Mouse (Mus musculus) heart, adult 2 months (tissue): ENCODE measurements around the gene Nek9. TPM values are rescaled to one million over a fixed set of nuclear protein-coding genes. Genes with fewer than 3 reads are reported as not detected.

Source experiments
- DNase-seq, 2 experiments: peaks; one replicate each; pipeline ENCODE4 v3.0.0; 2021
- H3K27ac ChIP-seq: fragments of 200-600 bp; 2 replicates; pipeline ENCODE4 v1.8.1; 2022
- H3K27me3 ChIP-seq: fragments of 200-500 bp; 2 replicates; pipeline ENCODE4 v1.6.1; 2012; ENCODE audit warnings: mild to moderate bottlenecking, low read length, inconsistent platforms, mixed read lengths; ENCODE audit not compliant: control insufficient read depth, insufficient read depth
- H3K36me3 ChIP-seq: fragments of 200-500 bp; 2 replicates; pipeline ENCODE4 v1.6.1; 2012; ENCODE audit warnings: low read length, inconsistent platforms; ENCODE audit not compliant: control insufficient read depth, insufficient read depth
- H3K4me1 ChIP-seq: fragments of 200-500 bp; 2 replicates; pipeline ENCODE4 v1.6.1; 2011; ENCODE audit warnings: low read length; ENCODE audit not compliant: control insufficient read depth, insufficient read depth
- H3K4me3 ChIP-seq: fragments of 200-600 bp; 2 replicates; pipeline ENCODE4 v1.8.1; 2022
- H3K79me2 ChIP-seq: fragments of 200-500 bp; replicated peaks from 2 replicates; pipeline ENCODE4 v1.6.1; 2012; ENCODE audit warnings: mild to moderate bottlenecking, inconsistent platforms, low read length, moderate library complexity, mixed read lengths; ENCODE audit not compliant: control insufficient read depth, insufficient read depth
- H3K9ac ChIP-seq: fragments of 200-500 bp; 2 replicates; pipeline ENCODE4 v1.6.1; 2012; ENCODE audit warnings: low read depth, mild to moderate bottlenecking, control low read depth, inconsistent platforms, low read length, mixed read lengths
- CTCF ChIP-seq: fragments of 200-600 bp; IDR thresholded peaks from 2 replicates; pipeline ENCODE4 v1.8.1; 2022; ENCODE audit warnings: antibody characterized with exemption, mild to moderate bottlenecking, moderate library complexity
- EP300 ChIP-seq: fragments of 200-500 bp; IDR thresholded peaks from 2 replicates; pipeline ENCODE4 v1.6.1; 2011; ENCODE audit warnings: low read depth, low read length, control low read depth; ENCODE audit not compliant: insufficient read depth
- POLR2A ChIP-seq: fragments of 200-500 bp; IDR thresholded peaks from 2 replicates; pipeline ENCODE4 v1.6.1; 2011; ENCODE audit warnings: mild to moderate bottlenecking, low read depth, low read length, control low read depth; ENCODE audit not compliant: insufficient read depth
- WGBS: fragments of 180-500 bp; shearing (Covaris S2); methylation state at CpG from one replicate; pipeline ENCODE4 v1.1.7; 2018; 5-methylcytosine and 5-hydroxymethylcytosine counted together
- intact Hi-C: fragments of 180-260 bp; cut with DNase I; formaldehyde crosslinking; loops from one replicate; pipeline ENCODE4 v1.15.1; 2025
- polyA plus RNA-seq: library from polyadenylated mRNA; depleted of rRNA; stranded (reverse); fragments of >200 nt; gene quantifications from 2 replicates; pipeline ENCODE4 v1.2.3, GENCODE M21; 2012
- total RNA-seq, 2 experiments: library from RNA; stranded (reverse); gene quantifications; 2 replicates each; pipeline ENCODE4 v1.2.3; 2021

The Nek9 gene
- total and polyA plus RNA-seq, 3 experiments = 41.6 to 116 (median 107) TPM

- WGBS = 45% methylated on average over 10 of the region's 10 CpGs
- Histone ChIP-seq H3K4me1 (peaks cover 20% of the 10 kb centered on the region), H3K36me3 (peaks cover 37% of the 10 kb centered on the region), H3K79me2 (peaks cover 5% of the 10 kb centered on the region), H3K4me3 (0 out of 2 replicates have a peak overlapping the region, but pooled peaks have one; percentile 9), H3K27ac (peak overlapping the region; percentile 81), H3K9ac (peak overlapping the region; percentile 41; the same call in 1 of the 2 replicates), H3K27me3 (no peaks in the 10 kb centered on the region)
- DNase-seq = peak in 1 of 2 experiments; percentile 48
- TF ChIP-seq EP300 (0 out of 2 replicates have a peak, but pooled peaks have one; percentile 38), CTCF (no peak), POLR2A (peak; percentile 74)
- intact Hi-C loops = no loop called here
Observed at GRCm38 (mm10) chr12:85350407-85351232, 11.5 kb upstream of the Nek9 start.

GRCm38 (mm10) chr12:85348338-85348737 lies 9.2 kb upstream of the Nek9 start:
- intact Hi-C loops = loop anchor here (2.0 to 10.0 kb wide), 5 partner anchors 26 to 476 kb away; partner anchors contain the start of genes Erg28, Fos, Tmed10 and Ttll5
- H3K27me3 ChIP-seq = no peaks in the 10 kb centered on the region
- H3K79me2 ChIP-seq = peaks cover 2% of the 10 kb centered on the region
- peak overlapping the region; percentile 60 for H3K27ac ChIP-seq
- TF ChIP-seq EP300 (no peak), CTCF (no peak), POLR2A (no peak)
- H3K4me3 ChIP-seq = no peak overlapping the region
- peaks cover 31% of the 10 kb centered on the region for H3K36me3 ChIP-seq
- peaks cover 19% of the 10 kb centered on the region for H3K4me1 ChIP-seq
- H3K9ac ChIP-seq = 0 out of 2 replicates have a peak overlapping the region, but pooled peaks have one; percentile 14
- DNase-seq = peak in 1 of 2 experiments; percentile 33
- WGBS = 37% methylated on average over 6 of the region's 6 CpGs

DNA sequence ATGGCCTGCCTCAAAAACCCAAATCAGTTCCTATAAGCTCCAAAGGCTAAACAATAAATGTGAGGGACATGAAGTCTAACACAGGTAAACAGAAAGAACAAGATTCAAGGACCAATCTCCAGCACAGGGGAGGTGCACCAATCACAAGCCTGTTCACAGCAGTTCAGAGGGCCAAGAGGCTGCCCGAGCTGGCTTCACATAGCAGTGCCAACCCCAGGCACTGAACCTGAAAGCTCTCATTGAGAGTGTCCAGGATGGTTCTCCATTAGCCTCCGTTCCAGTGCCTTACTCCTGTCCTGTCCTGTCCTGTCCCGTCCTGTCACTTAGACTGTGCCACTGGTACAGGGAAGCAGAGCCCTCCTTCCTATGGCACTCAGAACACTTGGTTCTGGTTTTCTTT lies 8.0 kb upstream of the Nek9 start:
- H3K27ac ChIP-seq = peak overlapping the region; percentile 60; the same call in 1 of the 2 replicates
- DNase-seq = no peak
- no peaks in the 10 kb centered on the region; the same call in 1 of the 2 replicates for H3K79me2 ChIP-seq
- WGBS = 69% methylated on average over 3 of the region's 3 CpGs
- peak overlapping the region; percentile 33; the same call in 1 of the 2 replicates for H3K9ac ChIP-seq
- peaks cover 30% of the 10 kb centered on the region for H3K36me3 ChIP-seq
- no peak for TF ChIP-seq EP300
- TF ChIP-seq CTCF = no peak
- no peak for TF ChIP-seq POLR2A
- intact Hi-C loops = loop anchor here (5.0 to 10.0 kb wide), 4 partner anchors 90 to 478 kb away; partner anchors contain the start of genes Erg28, Fos and Ttll5
- H3K4me3 ChIP-seq = no peak overlapping the region
- H3K4me1 ChIP-seq = peaks cover 21% of the 10 kb centered on the region
- H3K27me3 ChIP-seq = no peaks in the 10 kb centered on the region

DNA sequence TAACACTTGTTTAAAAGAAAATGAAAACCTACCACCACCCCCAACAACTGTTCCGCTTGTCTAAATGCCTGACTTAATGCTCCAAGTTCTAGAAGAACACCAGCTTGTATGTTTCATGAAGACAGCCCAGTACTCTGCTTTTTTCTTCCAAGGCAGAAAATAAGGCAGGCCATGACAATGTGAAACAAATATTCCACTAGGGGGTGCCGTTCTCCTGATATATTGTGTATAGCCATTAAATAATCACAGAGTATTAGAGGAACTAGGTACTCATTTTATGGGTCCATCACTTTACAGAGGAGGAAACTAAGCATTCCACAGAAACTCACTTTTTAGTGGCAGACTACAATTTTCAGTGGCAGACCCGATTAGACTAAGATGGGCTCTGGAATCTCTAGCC lies 7.2 kb upstream of the Nek9 start:
- intact Hi-C loops = loop anchor here (1.0 to 10.0 kb wide), 6 partner anchors 91 to 478 kb away; partner anchors contain the start of genes Erg28, Fos and Ttll5
- Histone ChIP-seq H3K27me3 (no peaks in the 10 kb centered on the region), H3K4me1 (peaks cover 19% of the 10 kb centered on the region), H3K27ac (no peak overlapping the region; the same call in 1 of the 2 replicates), H3K79me2 (no peaks in the 10 kb centered on the region; the same call in 1 of the 2 replicates), H3K4me3 (no peak overlapping the region), H3K9ac (no peak overlapping the region), H3K36me3 (peaks cover 32% of the 10 kb centered on the region)
- TF ChIP-seq EP300 = no peak
- TF ChIP-seq POLR2A = no peak
- TF ChIP-seq CTCF = peak; percentile 90
- DNase-seq = no peak
- WGBS = 38% methylated on average over 3 of the region's 3 CpGs

- no peaks in the 10 kb centered on the region for H3K27me3 ChIP-seq
- WGBS = 85% methylated on average over 6 of the region's 6 CpGs
- peaks cover 34% of the 10 kb centered on the region for H3K36me3 ChIP-seq
- H3K27ac ChIP-seq = no peak overlapping the region
- no peak for DNase-seq
- H3K4me1 ChIP-seq = peaks cover 16% of the 10 kb centered on the region
- intact Hi-C loops = loop anchor here (5.0 to 10.0 kb wide), 4 partner anchors 92 to 479 kb away; partner anchors contain the start of genes Erg28, Fos and Ttll5
- no peaks in the 10 kb centered on the region; the same call in 1 of the 2 replicates for H3K79me2 ChIP-seq
- H3K9ac ChIP-seq = no peak overlapping the region
- TF ChIP-seq CTCF (no peak), EP300 (no peak), POLR2A (no peak)
- no peak overlapping the region for H3K4me3 ChIP-seq
Observed at GRCm38 (mm10) chr12:85345559-85345958, 6.4 kb upstream of the Nek9 start.

DNA sequence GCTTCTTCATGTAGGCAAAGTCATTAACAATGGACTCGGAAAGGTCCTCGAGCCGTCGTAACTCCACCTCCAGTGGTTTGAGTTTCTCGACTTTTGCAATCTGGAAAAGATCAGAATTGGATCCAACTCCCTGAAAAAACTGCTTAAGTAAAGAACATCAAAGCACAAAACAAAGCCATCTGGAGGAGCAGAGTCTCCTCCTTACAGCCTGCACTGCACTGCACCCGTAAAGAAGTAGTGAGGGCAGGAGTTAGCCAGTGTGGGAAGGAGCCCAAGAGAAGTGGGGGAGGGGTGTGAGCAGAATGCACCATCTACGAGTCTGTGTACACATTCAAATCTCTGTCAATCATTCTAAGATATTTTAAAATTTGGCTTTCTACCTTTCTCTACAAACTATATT lies 5.1 kb upstream of the Nek9 start:
- Histone ChIP-seq H3K9ac (no peak overlapping the region), H3K4me3 (no peak overlapping the region), H3K36me3 (peaks cover 27% of the 10 kb centered on the region), H3K27ac (no peak overlapping the region), H3K27me3 (no peaks in the 10 kb centered on the region), H3K4me1 (peaks cover 14% of the 10 kb centered on the region), H3K79me2 (no peaks in the 10 kb centered on the region; the same call in 1 of the 2 replicates)
- intact Hi-C loops = loop anchor here (5.0 to 10.0 kb wide), 2 partner anchors 303 to 481 kb away; partner anchors contain the start of genes Erg28 and Ttll5
- no peak for TF ChIP-seq EP300
- TF ChIP-seq CTCF = no peak
- TF ChIP-seq POLR2A = no peak
- DNase-seq = no peak
- WGBS = 66% methylated on average over 7 of the region's 7 CpGs
